Mouse (Mus musculus): ENCODE measurements around the gene Nutf2-ps1. TPM values are rescaled to one million over a fixed set of nuclear protein-coding genes. Genes with fewer than 3 reads are reported as not detected.
"Not testable (repeated sequence)": the region's sequence is repeated elsewhere in the genome, so short reads cannot be mapped to it uniquely, and the experiment has no call there.

The Nutf2-ps1 gene
- polyA plus RNA-seq (2016; fragmentation: Nextera tagmentation; extraction: Ambion mirVana): 327 and 336 TPM in 2 replicates

GRCm38 (mm10) chr19:53588968-53589367 lies at the start of gene Nutf2-ps1:
Gene Nutf2-ps1, minus strand, starts transcription at chr19:53589068.
- 93% methylated on average over 7 of the region's 7 CpGs for WGBS
- not testable (repeated sequence) for ATAC-seq (ENCODE audit: low FRiP score); H3K4me3 ChIP-seq

GRCm38 (mm10) chr19:53638041-53638440 lies 49.2 kb upstream of the Nutf2-ps1 start:
- WGBS: 91% methylated on average over 2 of the region's 2 CpGs
- no peaks in the 10 kb centered on the region for H3K4me1 ChIP-seq
- peaks cover 78% of the 10 kb centered on the region for H3K36me3 ChIP-seq

More at GRCm38 (mm10) chr19:53588968-53589367, at the start of gene Nutf2-ps1:
- H3K27me3 ChIP-seq; H3K9ac ChIP-seq; H3K36me3 ChIP-seq; H3K4me2 ChIP-seq (replicated peaks); H3K27ac ChIP-seq; H3K4me1 ChIP-seq: not testable (repeated sequence)
- peaks cover 24% of the 10 kb centered on the region for H3K9me3 ChIP-seq (replicated peaks)

GRCm38 (mm10) chr19:53621681-53622080 lies 32.8 kb upstream of the Nutf2-ps1 start:
- Histone ChIP-seq H3K27me3 (no peaks in the 10 kb centered on the region), H3K9ac (no peak overlapping the region), H3K4me3 (no peak overlapping the region), H3K36me3 (peaks cover 72% of the 10 kb centered on the region), H3K9me3 (replicated peaks) (no peaks in the 10 kb centered on the region), H3K4me2 (replicated peaks) (no peak overlapping the region), H3K4me1 (no peaks in the 10 kb centered on the region), H3K27ac (no peak overlapping the region)
- no peak for ATAC-seq (ENCODE audit: low FRiP score)
- 93% methylated on average over 13 of the region's 13 CpGs for WGBS

More at GRCm38 (mm10) chr19:53638041-53638440, 49.2 kb upstream of the Nutf2-ps1 start:
- ATAC-seq (ENCODE audit: low FRiP score): no peak
- Histone ChIP-seq H3K9me3 (replicated peaks) (no peaks in the 10 kb centered on the region), H3K27me3 (no peaks in the 10 kb centered on the region), H3K4me3 (no peak overlapping the region), H3K4me2 (replicated peaks) (no peak overlapping the region), H3K27ac (no peak overlapping the region), H3K9ac (no peak overlapping the region)

DNA sequence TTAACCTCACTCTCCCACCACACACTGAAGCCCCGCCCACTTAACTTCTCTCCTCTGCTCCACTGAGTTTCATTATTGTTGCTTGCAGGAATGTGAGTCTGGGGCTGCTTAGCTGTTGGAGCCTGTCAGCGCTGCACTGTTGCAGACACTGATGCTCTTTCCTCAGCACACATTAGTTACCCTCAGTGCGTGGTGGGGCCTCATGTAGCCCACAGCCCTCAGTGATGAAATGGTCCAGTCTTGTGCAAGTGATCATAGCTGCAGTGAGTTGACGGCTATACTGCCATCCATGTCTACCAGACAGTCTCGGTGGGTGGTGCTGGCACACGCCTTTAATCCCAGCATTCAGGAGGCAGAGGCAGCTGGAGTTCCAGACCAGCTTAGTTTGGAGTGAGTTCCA lies 20.1 kb upstream of the Nutf2-ps1 start:
- Histone ChIP-seq H3K4me2 (replicated peaks) (no peak overlapping the region), H3K9me3 (replicated peaks) (no peaks in the 10 kb centered on the region), H3K9ac (no peak overlapping the region), H3K4me1 (no peaks in the 10 kb centered on the region; the same call in 1 of the 2 replicates), H3K27me3 (no peaks in the 10 kb centered on the region), H3K36me3 (peaks cover 20% of the 10 kb centered on the region), H3K4me3 (no peak overlapping the region), H3K27ac (no peak overlapping the region)
- ATAC-seq (ENCODE audit: low FRiP score): 0 out of 2 replicates have a peak, but pooled peaks have one; percentile 16
- 74% methylated on average over 6 of the region's 6 CpGs for WGBS

DNA sequence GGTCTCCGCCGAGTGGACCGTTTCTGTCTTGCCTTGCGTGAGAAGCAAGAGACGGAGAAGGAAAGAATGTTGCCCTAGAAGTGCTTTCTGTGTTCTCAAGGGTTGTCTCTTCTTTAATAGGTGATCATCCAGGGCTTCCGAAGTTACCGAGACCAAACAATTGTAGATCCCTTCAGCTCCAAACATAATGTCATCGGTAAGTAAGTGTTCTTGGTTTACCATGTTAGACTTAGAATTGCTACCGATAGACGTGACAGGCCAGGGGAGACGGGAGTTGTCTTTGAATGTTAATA lies 12.4 kb upstream of the Nutf2-ps1 start:
- no peak overlapping the region for H3K27ac ChIP-seq
- peak overlapping the region; percentile 94 for H3K4me2 ChIP-seq (replicated peaks)
- WGBS: 13% methylated on average over 11 of the region's 11 CpGs

DNA sequence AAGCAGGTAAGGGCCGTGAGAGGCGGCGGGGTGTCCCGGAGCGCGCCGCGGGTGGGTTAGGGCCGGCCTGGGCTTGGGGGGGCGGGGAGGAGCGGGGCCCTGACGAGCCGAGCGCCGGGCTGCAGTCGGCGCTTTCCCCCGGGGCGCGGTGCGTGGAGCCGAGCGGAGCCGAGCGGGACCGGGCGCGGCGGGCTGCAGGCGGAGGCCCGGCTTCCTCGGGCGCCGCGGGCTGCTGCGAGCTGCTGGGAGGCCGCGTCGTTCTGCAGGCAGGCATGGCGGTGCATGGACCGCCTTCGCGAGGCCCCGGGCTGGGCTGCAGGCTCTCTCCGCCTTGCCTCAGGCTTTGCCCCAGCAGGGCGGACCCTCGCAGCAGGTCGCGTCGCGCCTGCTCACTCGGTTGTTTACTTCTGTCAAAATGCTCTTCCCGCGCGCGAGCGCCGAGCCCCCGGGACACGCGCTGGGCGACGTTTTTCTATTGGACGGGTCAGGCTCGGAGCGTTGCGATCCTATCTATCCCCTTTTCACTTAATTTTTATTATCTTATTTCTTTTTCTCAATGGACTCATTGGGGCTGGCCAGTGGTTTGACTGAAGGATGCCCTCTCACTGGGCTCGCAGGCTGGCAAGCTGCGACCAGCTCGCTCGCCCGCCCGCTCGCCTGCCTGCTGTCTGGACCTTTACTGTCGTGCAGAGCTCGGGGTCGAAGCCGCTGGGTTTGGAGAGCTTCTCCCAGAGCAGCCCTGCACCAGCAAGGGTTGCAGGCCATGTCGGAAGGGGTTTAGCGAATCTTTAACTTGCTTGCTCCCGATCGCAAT lies 11.9 kb upstream of the Nutf2-ps1 start:
- WGBS: under 1% methylated on average over 71 of the region's 82 CpGs
- H3K9me3 ChIP-seq (replicated peaks): no peaks in the 10 kb centered on the region
- H3K4me2 ChIP-seq (replicated peaks): peak overlapping the region; percentile 94
- H3K27ac ChIP-seq: peak overlapping the region; percentile 97
- peak overlapping the region; percentile 98 for H3K9ac ChIP-seq
- peak; percentile 80 for ATAC-seq (ENCODE audit: low FRiP score)
- peaks cover 11% of the 10 kb centered on the region; the same call in 1 of the 2 replicates for H3K36me3 ChIP-seq
- H3K4me3 ChIP-seq: peak overlapping the region; percentile 98
- no peaks in the 10 kb centered on the region for H3K27me3 ChIP-seq
- peaks cover 16% of the 10 kb centered on the region for H3K4me1 ChIP-seq

More for the DNA sequence above, 12.4 kb upstream of the Nutf2-ps1 start:
- Histone ChIP-seq H3K4me1 (peaks cover 16% of the 10 kb centered on the region), H3K9ac (peak overlapping the region; percentile 98), H3K9me3 (replicated peaks) (no peaks in the 10 kb centered on the region), H3K36me3 (peaks cover 15% of the 10 kb centered on the region; the same call in 1 of the 2 replicates), H3K27me3 (no peaks in the 10 kb centered on the region), H3K4me3 (peak overlapping the region; percentile 98)
- ATAC-seq (ENCODE audit: low FRiP score): no peak

GRCm38 (mm10) chr19:53599757-53600539 lies 11.1 kb upstream of the Nutf2-ps1 start, which contains the start of gene Smc3:
Gene Smc3, plus strand, starts transcription at chr19:53600398.
- H3K36me3 ChIP-seq: peaks cover 7% of the 10 kb centered on the region; the same call in 1 of the 2 replicates
- peak within 1 kb of the TSS; percentile 94 for H3K4me2 ChIP-seq (replicated peaks)
- H3K9ac ChIP-seq: peak within 1 kb of the TSS; percentile 98
- under 1% methylated on average over 70 of the region's 70 CpGs for WGBS
- H3K4me3 ChIP-seq: peak within 1 kb of the TSS; percentile 98
- H3K9me3 ChIP-seq (replicated peaks): no peaks in the 10 kb centered on the region
- peak within 1 kb of the TSS; percentile 97 for H3K27ac ChIP-seq
- peak; percentile 97 for ATAC-seq (ENCODE audit: low FRiP score)
- H3K4me1 ChIP-seq: peaks cover 16% of the 10 kb centered on the region
- no peaks in the 10 kb centered on the region for H3K27me3 ChIP-seq

GRCm38 (mm10) chr19:53596723-53597474 lies 8.0 kb upstream of the Nutf2-ps1 start:
- Histone ChIP-seq H3K4me3 (no peak overlapping the region), H3K4me2 (replicated peaks) (no peak overlapping the region), H3K27ac (no peak overlapping the region), H3K9me3 (replicated peaks) (no peaks in the 10 kb centered on the region), H3K27me3 (no peaks in the 10 kb centered on the region), H3K9ac (no peak overlapping the region), H3K36me3 (no peaks in the 10 kb centered on the region), H3K4me1 (peaks cover 9% of the 10 kb centered on the region)
- no peak for ATAC-seq (ENCODE audit: low FRiP score)
- WGBS: 53% methylated on average over 7 of the region's 7 CpGs

DNA sequence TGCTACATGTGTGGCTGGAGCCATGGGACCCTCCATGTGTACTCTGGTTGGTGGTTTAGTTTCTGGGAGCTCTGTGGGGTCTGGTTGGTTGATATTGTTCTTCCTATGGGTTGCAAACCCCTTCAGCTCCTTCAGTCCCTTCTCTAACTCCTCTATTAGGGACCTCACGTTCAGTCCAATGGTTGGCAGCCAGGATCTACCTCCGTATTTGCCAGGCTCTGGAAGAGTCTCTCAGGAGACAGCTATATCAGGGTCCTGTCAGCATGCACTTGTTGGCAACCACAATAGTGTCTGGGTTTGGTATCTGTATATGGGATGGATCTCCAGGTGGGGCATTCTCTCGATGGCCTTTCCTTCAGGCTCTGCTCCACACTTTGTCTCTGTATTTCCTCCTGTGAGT lies 1.2 kb downstream of the Nutf2-ps1 start:
- not testable (repeated sequence) for H3K4me2 ChIP-seq (replicated peaks); H3K4me1 ChIP-seq; H3K27ac ChIP-seq; H3K27me3 ChIP-seq; H3K9ac ChIP-seq; ATAC-seq (ENCODE audit: low FRiP score); H3K4me3 ChIP-seq; H3K36me3 ChIP-seq
- WGBS: 90% methylated on average over 3 of the region's 3 CpGs
- H3K9me3 ChIP-seq (replicated peaks): peaks cover 28% of the 10 kb centered on the region

DNA sequence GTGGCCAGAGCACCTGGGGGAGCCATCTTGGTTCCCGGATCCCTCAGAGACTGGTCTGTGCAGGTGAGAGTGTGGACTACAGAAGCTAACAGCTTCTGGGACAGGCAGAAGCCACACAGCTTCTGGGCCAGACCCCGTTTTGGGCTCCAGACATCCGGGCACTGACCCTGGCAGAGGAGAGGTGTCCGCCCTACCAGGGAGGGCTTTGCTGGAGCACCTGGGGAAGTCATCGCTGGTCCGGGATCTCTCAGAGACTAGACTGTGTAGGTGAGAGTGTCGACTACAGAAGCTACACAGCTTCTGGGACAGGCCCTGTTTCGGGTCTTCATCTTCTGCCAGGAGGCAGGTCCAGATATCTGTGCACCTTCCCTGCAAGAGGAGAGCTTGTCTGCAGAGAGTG lies 8.6 kb downstream of the Nutf2-ps1 start:
- not testable (repeated sequence) for H3K27me3 ChIP-seq; H3K9ac ChIP-seq; H3K4me2 ChIP-seq (replicated peaks); H3K36me3 ChIP-seq; ATAC-seq (ENCODE audit: low FRiP score); H3K27ac ChIP-seq; H3K4me3 ChIP-seq; H3K4me1 ChIP-seq
- WGBS: 90% methylated on average over 8 of the region's 8 CpGs
- H3K9me3 ChIP-seq (replicated peaks): peaks cover 17% of the 10 kb centered on the region

DNA sequence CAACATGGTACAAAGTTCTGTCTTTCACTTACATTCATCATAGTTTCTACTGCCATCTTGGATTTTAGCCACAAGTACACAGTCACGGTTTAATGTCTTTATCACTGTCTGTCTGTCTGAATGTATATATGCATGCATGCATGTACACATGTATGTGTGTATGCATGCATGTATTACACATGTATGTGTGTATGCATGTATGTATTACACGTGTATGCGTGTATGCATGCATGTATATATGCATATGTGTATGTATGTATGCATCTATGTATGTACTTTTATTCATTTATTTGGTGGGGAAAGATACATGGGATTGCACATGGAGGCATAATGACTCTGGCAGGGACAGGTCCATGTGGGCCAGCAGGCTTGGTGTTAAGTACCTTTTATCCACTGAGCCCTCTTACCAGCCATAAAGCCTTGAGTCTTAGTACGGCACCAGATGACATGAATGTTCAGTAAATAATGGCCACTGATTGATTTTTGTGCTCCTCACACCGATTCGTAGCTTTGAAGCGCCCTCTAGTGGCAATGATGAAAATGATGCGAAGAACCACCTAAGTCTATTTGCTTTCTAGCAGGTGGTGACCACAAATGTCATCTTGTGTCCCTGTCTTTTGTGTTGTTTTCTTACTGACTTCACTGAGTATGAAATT lies 10.1 kb downstream of the Nutf2-ps1 start:
- H3K27me3 ChIP-seq: no peaks in the 10 kb centered on the region
- WGBS: 15% methylated on average over 8 of the region's 8 CpGs
- H3K27ac ChIP-seq: no peak overlapping the region
- H3K9ac ChIP-seq: no peak overlapping the region
- H3K4me2 ChIP-seq (replicated peaks): no peak overlapping the region
- no peaks in the 10 kb centered on the region for H3K36me3 ChIP-seq
- ATAC-seq (ENCODE audit: low FRiP score): peak; percentile 50
- peaks cover 2% of the 10 kb centered on the region; the same call in 1 of the 2 replicates for H3K9me3 ChIP-seq (replicated peaks)
- no peaks in the 10 kb centered on the region for H3K4me1 ChIP-seq
- H3K4me3 ChIP-seq: no peak overlapping the region
